Mouse (Mus musculus): ENCODE measurements around the gene Odf3b. TPM values are rescaled to one million over a fixed set of nuclear protein-coding genes. Genes with fewer than 3 reads are reported as not detected.

The Odf3b gene
- 1 to 10 TPM in 1 of 2 experiments, under 1 TPM in 1; 0.35 to 1.0 TPM for total RNA-seq (2021)
- long read RNA-seq, experiment 1, partial matches to known transcripts, result 0 of 2 reads
- long read RNA-seq, experiment 1, other reads (novel, unspliced or antisense), result 1 of 2 reads
- long read RNA-seq, experiment 2, partial matches to known transcripts, result 0 of 1 reads
- long read RNA-seq, experiment 2, other reads (novel, unspliced or antisense), result 1 of 1 reads

DNA sequence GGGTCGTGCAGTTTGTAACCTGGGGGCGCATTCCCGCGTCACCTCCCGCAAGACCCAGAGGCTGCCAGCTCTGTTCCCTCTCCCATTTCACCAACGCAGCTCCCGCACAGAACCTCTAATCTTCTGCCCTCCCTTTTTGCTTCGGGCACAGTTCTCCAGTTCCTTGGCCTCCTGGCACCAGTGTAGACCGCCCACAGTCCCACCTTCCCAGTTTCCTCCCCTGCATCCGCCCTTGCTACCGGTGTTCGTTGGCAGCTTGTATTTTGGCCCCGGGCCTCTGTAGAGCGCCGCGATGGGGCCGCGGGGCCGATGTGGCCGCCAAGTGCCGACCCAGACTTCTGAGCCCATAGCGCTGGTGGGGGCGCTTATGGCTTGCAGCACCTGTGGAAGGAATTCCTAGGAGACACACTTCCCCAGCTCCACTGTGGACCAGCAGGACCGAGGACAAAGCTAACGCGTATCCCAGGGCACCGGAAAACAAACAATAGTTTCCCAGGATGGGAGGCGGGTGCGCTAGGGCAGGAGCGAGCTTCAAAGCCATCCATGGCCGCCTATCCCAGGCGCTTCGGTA lies at the start of gene Odf3b:
Odf3b (minus strand) TSS at position 452 of the 571 bp plus-strand sequence.
- intact Hi-C loops (cut with DNase I), result no loop called here

DNA sequence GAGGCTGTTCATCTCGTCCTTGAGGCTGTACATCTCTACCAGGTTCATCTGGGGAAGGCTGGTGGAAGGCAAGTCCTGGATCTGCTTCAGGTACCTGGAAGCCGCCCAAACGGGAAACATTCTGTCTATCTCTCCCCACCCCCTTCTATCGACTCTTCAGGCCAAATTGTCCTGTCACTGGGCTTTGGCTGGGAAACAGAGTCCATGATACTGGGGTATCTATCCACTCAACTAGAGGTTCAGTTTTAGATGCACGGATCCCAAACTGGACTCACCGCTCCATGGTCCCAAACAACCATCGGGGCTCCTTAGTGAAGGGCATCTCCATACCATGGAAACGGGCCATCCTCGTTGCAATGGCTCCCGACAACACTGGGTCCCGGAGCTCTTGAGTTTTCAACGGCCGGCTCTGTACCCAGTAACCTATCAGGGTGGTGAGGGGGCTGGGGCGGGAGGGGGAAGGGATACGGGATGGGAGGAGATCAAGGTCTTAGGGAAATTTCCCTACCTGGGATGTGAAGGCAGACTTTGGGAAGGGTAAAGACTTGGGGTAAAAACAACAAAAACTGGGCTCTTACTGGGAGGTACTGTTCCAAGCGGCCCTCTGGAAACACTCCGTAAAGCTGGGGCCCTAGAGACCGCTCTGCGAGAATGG lies 49.2 kb upstream of the Odf3b start:
- intact Hi-C loops (cut with DNase I), result loop anchor here (5.0 kb wide), 1 partner anchor 46 kb away; the partner anchor contains the start of gene Klhdc7b
- no peak for DNase-seq (ENCODE audit: low spot score in 2 of 2)

More for the DNA sequence above, at the start of gene Odf3b:
- DNase-seq (ENCODE audit: low spot score in 2 of 2), result no peak

DNA sequence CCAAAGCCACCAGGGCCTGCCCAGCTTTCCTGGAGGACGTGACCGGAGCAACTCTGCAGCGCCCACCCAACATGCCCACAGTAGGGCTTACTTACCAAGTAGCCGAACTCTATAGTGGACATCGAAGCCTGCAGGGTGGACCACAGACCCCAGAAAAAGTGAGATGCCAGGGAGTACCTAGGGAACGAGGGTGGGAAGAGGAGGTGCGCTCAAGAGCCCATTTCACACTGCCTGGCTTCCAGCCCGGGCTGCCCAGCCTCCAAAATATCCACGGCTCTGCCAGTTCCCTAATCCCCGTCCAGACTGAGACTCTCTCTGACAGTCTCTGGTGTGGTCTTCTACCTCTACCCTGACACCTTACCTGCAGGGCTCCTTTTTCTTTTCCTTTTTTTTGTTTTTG lies 47.6 kb upstream of the Odf3b start:
- DNase-seq (ENCODE audit: low spot score in 2 of 2), result no peak
- intact Hi-C loops (cut with DNase I), result loop anchor here (5.0 kb wide), 1 partner anchor 44 kb away; the partner anchor contains the start of gene Klhdc7b

DNA sequence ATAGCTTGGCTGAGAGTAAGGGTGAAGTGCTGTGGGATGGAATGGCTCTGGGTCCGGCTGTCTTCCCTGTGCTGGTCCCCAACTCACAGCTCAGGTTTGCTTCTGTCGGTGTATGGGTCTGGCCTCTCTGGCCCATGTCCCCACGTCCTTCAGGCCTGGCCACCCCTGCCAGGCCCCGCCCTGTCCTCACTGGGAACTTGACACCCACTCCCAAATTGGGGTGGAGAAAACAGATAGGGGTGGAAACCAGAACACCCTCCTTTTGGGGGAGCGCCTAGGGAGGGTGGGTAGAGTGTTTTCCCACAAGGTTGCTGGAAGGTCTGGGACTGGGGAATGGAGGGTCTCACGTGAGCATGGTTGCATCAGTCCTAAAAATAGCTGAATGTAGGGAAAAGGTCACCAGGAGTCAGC lies 46.6 kb upstream of the Odf3b start, which contains the start of gene Cpt1b:
Cpt1b (minus strand) TSS at position 153 of the 411 bp plus-strand sequence.
- no peak for DNase-seq (ENCODE audit: low spot score in 2 of 2)
- intact Hi-C loops (cut with DNase I), result loop anchor here (5.0 kb wide), 1 partner anchor 43 kb away; the partner anchor contains the start of gene Klhdc7b

DNA sequence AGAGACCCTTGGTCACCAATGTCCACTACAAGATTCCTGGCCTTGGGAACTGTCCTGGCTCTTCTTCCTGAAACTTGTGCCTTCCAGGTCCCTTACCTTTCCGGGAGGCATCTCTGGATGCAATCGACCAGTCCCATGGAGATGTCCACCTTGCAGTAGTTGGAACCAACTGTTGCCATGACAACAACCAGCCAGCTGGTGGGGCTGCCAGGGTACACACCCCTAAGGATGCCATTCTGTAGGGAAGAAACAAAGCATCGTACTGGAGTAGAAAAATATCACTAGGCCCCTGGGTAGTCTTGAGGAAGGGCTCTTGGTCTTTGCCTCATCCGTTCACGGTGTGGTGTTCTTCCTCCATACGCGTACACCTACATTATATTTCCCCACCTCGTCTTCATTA lies 45.5 kb upstream of the Odf3b start:
- intact Hi-C loops (cut with DNase I), result loop anchor here (5.0 kb wide), 1 partner anchor 42 kb away; the partner anchor contains the start of gene Klhdc7b
- no peak for DNase-seq (ENCODE audit: low spot score in 2 of 2)

DNA sequence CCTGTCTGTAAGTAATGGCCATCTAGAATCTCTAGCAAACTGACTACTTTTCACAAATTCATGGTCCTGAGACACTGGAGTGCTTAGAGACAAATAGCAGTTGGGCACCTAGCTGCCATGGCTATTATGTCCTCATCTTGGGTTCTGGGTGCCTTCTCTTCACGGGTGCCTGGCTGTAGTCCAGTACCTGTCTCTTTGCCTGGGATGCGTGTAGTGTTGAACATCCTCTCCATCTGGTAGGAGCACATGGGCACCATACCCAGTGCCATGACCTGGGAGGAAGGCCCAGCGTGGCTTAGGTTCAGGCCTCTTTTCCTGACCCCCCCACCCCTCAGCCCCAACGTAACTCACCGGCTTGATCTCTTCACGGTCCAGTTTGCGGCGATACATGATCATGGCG lies 42.9 kb upstream of the Odf3b start:
- no peak for DNase-seq (ENCODE audit: low spot score in 2 of 2)
- intact Hi-C loops (cut with DNase I), result no loop called here

DNA sequence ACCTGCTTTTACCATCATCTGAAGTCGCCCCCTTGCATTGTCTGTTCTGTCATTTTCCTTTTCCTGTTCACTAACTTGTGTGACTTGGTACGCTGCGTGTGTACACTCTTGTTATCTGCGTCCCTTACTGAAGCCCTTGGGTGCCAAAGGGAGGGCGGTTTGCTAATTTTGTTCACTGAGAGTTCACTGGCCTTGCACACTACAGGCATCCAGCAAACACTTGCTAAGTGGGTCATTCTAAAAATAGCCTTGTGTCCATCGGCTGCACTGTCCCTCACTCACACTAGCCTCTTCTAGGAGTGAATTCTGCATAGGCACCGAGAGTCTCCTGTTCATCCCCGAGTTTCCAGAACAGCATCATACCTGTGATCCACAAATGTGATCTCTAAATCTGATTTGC lies 36.2 kb upstream of the Odf3b start:
- intact Hi-C loops (cut with DNase I), result no loop called here
- DNase-seq (ENCODE audit: low spot score in 2 of 2), result no peak

DNA sequence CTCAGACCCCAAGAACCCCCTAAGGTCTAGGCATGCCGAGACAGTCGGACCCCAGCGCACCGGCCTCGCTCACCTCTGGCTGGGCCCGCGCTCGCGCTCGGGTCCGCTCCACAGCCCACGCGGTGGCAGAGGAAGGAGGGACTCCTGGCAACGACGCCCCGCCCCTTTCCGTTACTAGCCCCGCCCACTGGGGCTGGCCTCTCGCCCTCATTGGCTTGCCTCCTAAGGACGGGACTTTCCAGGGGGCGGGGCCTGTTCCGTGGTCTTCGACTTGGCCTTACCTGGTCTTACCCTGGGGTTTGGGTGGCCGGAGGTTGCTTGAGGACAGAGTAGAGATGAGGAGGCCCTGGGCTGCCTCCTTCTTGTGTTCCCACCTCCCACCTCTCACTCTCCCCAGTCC lies 31.0 kb upstream of the Odf3b start, which contains the start of gene Syce3:
Syce3 (minus strand) TSS at position 386 of the 400 bp plus-strand sequence.
- no peak for DNase-seq (ENCODE audit: low spot score in 2 of 2)
- intact Hi-C loops (cut with DNase I), result no loop called here

DNA sequence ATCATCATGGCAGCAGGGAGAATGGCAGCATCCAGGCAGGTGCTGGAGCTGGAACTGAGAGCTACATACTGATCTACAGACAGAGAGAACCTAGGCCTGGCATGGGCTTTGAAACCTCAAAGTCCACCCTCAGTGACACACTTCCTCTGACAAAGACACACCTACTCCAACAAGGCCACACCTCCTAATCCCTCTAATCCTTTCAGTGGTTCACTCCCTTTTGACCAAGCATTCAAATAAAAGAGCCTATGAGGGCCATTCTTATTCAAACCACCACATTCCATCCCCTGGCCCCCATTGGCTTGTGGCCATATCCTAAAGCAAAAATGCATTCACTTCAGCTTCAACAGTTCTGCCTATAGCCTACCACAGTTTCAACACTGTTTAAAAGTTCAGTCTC lies 27.6 kb upstream of the Odf3b start:
- DNase-seq (ENCODE audit: low spot score in 2 of 2), result no peak
- intact Hi-C loops (cut with DNase I), result no loop called here

DNA sequence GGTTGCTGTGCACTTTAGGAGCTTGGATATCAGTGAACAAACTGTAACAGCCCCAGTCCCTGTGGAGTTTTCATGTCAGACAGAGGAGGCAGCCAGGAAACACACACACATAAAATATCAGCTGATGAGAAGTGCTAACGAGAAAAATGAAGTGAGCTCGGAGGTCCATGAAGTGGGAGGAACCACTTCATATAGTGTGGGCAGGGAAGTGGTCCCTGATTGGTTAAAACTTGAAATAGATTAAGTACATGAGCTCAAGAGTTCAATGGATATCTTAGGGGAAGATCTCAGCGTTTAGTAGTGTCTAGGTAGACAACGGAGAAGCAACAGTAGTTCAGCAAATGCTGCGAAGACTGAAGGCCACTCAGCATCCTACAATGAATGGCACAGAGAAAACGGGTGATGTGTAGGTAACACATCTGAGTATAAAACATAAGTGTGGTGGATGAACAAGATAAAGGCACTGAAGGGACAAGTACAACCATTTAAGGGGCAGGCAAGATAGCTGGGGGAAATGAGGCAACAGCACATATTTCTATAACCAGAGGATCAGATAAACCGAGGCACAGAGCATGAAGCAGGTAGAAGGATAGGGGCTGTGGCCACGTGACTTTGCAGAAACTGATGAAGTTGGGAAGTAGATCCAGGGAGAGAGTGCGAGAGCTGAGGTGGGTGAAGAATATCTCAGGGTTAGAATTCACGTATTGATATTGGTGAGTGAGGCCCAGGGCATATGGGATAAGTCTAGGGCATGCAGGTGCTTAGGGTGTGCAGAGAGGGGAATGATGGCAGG lies 25.9 kb upstream of the Odf3b start:
- DNase-seq (ENCODE audit: low spot score in 2 of 2), result no peak
- intact Hi-C loops (cut with DNase I), result no loop called here

DNA sequence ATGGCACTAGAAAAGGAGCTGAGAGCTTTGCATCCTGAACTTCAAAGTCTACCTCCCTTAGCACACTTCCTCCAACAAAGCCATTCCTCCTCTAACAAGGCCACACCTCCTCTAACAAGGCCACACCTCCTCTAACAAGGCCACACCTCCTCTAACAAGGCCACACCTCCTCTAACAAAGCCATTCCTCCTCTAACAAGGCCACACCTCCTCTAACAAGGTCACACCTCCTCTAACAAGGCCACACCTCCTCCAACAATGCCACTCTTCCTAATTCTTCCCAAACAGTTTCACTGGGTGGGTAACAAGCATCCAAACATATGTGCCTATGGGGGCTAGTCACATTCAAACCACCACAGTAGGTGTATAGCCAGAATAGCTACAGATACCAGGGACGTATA lies 23.4 kb upstream of the Odf3b start:
- DNase-seq (ENCODE audit: low spot score in 2 of 2), result no peak
- intact Hi-C loops (cut with DNase I), result no loop called here

DNA sequence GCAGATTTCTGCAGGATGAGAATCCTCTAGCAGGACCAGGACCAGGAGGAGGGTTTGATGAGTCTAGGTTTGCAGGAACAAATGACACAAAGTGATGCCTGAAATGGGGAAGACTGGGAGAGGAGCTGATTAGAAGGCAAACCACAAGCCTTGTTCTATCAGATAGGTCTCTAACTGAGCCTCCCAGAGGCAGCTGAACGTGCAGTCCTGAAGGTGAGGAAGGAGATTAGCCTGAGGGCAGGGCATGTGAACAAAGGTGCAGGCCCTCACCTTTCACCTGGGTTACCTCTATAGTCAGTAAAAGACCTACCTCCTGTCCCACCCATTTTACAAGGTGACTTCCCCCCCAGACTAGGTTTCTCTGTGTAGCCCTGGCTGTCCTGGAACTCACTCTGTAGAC lies 20.6 kb upstream of the Odf3b start:
- intact Hi-C loops (cut with DNase I), result no loop called here
- no peak for DNase-seq (ENCODE audit: low spot score in 2 of 2)

DNA sequence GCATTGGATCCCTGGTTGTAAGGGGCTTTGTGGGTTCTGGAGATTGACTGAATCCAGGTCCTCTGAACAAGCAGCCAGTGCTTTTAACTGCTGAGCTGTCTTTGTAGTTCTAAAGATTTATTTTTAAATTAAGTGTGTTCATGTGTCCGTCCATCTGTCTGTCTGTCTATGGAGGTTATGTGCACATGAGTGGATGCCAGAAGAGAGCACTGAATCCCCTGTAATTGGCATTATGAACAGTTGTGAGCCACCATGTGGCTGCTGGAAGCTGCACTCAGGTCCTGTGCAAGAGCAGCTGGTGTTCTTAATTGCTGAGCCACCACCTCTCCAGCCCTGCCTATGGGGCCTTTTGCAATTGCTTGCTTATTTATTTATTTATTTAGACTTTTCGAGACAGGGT lies 19.1 kb upstream of the Odf3b start:
- DNase-seq (ENCODE audit: low spot score in 2 of 2), result no peak
- intact Hi-C loops (cut with DNase I), result no loop called here

DNA sequence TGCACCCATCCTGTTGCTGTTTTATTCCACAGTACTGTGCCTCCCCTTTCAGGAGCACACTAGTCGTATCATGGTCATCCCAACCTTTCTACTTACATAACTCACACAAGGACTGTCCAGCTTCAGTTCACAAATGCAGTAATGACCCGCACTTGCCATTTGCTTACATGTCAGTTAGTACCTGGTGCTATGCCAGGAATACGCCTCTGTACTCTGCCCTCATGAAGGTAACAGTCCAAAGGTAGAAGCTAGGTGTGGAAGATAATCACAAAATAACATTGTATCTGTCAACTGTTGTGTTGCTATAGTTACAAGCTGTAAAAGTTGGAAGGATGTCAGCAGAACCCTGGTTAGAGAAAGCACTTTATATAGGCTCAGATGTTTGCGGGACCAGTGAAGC lies 17.8 kb upstream of the Odf3b start:
- intact Hi-C loops (cut with DNase I), result no loop called here
- DNase-seq (ENCODE audit: low spot score in 2 of 2), result no peak

DNA sequence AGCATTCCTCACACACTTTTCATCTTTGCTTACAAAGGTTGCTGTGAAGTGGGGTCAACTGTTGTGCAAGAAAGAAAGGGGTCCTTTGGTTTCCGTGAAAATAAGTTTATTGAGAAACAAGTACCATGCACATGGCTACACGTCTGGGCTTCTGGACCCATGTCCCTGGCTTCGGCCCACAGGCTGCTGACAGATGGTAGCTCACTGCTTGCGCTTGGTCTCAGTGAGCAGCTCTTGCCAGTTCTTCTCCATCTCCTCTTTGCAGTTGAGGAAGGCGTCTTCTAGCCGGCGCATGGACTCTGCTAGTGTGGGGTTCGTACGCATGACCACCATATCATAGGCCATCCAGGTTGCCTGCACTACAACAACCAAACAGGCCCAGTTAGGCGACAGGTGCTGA lies 11.0 kb upstream of the Odf3b start:
- intact Hi-C loops (cut with DNase I), result no loop called here
- DNase-seq (ENCODE audit: low spot score in 2 of 2), result no peak

DNA sequence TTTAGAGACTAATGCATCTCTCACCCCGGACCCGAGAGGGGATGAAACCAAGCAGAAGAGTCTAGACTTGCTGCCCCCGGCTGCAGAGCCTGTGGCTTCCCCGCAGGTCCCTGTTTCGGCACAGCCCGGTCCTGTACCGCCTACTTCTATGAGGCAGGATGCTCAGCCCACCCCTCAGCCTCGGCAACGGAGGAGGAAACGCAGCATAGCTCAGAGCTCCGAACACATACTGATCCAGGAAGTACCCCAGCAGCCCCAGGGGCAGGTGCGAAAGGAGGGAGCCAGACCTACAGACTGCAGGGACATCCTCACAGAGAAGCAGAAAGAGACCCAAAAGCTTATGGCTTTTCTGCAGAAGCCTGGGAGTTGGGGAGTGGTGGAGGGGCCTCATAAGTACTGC lies 8.0 kb upstream of the Odf3b start:
- no peak for DNase-seq (ENCODE audit: low spot score in 2 of 2)
- intact Hi-C loops (cut with DNase I), result no loop called here

DNA sequence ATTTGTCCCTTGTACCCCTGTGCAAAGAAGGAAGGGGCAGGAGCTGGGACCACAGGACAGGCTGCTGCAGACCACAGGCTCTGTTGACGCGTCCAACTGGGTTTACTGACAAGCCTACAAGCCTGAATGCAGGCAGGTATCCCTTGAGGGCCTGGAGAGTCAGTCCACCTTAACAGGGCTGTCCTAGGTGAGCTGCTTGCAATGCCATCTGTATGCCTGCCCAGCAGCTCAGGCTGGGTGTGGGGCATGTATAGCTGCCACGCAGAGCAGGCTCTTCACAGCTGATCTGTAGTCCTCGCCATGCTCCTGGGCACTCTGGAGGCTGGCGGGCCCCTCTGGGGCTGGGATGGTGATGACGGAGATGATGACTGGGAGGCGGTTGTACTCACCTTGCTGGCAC lies 5.5 kb upstream of the Odf3b start, which contains the start of gene Klhdc7b:
Klhdc7b (plus strand) TSS at position 301 of the 400 bp plus-strand sequence.
- no peak for DNase-seq (ENCODE audit: low spot score in 2 of 2)
- intact Hi-C loops (cut with DNase I), result loop anchor here (5.0 kb wide), 1 partner anchor 43 kb away; the partner anchor contains the start of genes C730034F03Rik, Chkb, Cpt1b and Gm44502

DNA sequence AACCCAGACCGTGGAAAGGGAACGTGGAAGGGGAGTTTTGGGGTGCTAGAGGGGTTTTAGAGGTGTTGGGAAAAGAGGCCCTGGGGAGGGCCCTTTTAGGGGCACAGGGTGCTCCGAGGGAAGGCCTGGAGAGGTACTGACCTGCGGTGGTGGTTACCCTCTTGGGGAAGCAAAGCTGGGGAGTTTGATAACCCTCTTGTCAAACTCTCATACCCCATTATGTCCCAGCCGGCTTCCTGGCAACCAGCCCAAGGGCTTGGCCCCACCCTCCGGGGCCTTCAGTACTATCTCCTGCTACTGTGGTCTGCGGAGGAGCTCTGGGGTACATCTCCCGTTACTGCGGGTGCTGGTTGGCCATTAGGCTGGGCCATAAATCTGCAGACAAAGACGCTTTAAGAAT lies 347 bp upstream of the Odf3b start:
- intact Hi-C loops (cut with DNase I), result no loop called here
- DNase-seq (ENCODE audit: low spot score in 2 of 2), result no peak

DNA sequence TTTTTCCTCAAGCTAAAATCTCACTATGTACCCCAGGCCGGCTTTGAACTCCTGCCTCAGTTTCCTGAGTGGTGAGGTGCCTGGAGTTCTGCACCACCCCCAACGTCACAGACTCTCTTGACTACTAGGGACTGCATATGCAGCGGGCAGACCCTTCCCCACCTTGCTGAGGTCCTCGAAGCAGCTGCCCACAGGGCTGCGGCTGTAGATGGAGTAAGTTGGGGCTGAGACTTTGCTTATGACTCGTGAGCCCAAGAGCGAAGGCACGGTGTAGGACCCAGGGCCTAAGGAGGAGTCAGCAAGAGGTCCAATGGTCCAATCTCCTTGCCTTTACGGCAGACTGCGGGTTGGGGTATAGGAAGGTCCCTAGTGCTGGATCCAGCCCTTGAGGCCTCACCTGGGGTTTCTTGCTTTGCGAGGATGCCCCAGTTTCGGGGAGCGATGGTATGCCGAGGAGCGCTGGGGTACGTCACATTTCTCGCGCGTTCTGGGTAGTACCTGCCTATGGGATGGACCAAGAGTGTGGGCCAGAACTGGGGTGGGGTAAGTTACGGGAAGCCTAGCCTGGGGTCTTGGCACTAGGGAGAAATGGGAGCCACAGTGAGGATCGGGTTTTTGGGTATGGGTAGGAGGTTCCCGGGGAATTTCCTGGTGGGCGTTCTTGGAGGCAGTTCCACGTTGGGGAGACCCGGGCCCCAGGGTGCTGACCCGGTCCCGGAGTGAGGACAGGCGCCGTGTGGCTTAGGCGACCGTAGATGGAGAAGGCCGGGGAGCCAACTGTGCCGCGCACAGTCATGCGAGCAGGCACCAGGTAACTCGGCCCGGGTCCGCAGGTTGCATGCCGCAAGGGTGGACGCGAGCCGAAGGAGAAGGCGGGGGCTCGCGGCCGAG lies 899 bp downstream of the Odf3b start:
- no peak for DNase-seq (ENCODE audit: low spot score in 2 of 2)
- intact Hi-C loops (cut with DNase I), result no loop called here

Measured in left cerebral cortex, postnatal 14 days (tissue).